Mouse (Mus musculus) embryonic stem cell, embryonic (primary cell): ENCODE measurements around the gene Tmbim7.
"Not testable (repeated sequence)": the region's sequence is repeated elsewhere in the genome, so short reads cannot be mapped to it uniquely, and the experiment has no call there.

Source experiments
- CTCF ChIA-PET, 4 experiments: fragments of 300-600 bp in 2 of 4; fragments of 350-600 bp in 2 of 4; sonication (Branson Sonifier 250); formaldehyde crosslinking; loops; one replicate each; lab custom pipeline; 2022; ENCODE audit warnings: inconsistent platforms in 2 of 4; lab: Charles Lee
- POLR2A ChIA-PET, 4 experiments: fragments of 300-600 bp in 2 of 4; fragments of 350-600 bp in 2 of 4; sonication (Branson Sonifier 250); formaldehyde crosslinking; loops; one replicate each; lab custom pipeline; 2022; ENCODE audit warnings: antibody characterized with exemption in 4 of 4, inconsistent platforms in 1 of 4; lab: Charles Lee

The Tmbim7 gene

GRCm38 (mm10) chr5:3648206-3648848 is 2.7 kb upstream of the Tmbim7 start:
- CTCF ChIA-PET = interaction anchor here (0.6 to 1.2 kb wide), 6 partner anchors 15 to 552 kb away, joined by 3 to 8 read pairs (median 4); partner anchors contain the start of gene Rbm48 (in 1 of the 4)
- POLR2A ChIA-PET = interaction anchor here (0.6 to 2.3 kb wide), 15 partner anchors 13 to 977 kb away, joined by 3 to 14 read pairs (median 4); partner anchors contain the start of genes Rbm48 (in 2 of the 4), Ankib1 (in 1 of the 4), Cyp51 (in 1 of the 4) and Fam133b (in 1 of the 4)

GRCm38 (mm10) chr5:3648849-3649210 is 2.2 kb upstream of the Tmbim7 start:
- POLR2A ChIA-PET = interaction anchor here in 3 of 4 experiments (0.7 to 2.3 kb wide), 7 partner anchors 14 to 154 kb away, joined by 3 to 14 read pairs (median 4); partner anchors contain the start of genes Rbm48 (in 2 of the 3), Ankib1 (in 1 of the 3), Fam133b (in 1 of the 3) and Krit1 (in 1 of the 3)

GRCm38 (mm10) chr5:3651621-3652020 is 640 bp downstream of the Tmbim7 start:
- POLR2A ChIA-PET = interaction anchor here in 1 of 4 experiments (0.6 to 1.2 kb wide), 2 partner anchors 17 to 105 kb away, joined by 3 read pairs; no protein-coding TSS in a partner anchor
- CTCF ChIA-PET = interaction anchor here in 1 of 4 experiments (0.6 kb wide), 1 partner anchor 317 kb away, joined by 3 read pairs; no protein-coding TSS in a partner anchor

More at GRCm38 (mm10) chr5:3648849-3649210, 2.2 kb upstream of the Tmbim7 start:
- CTCF ChIA-PET = interaction anchor here in 1 of 4 experiments (1.2 kb wide), 1 partner anchor 16 kb away, joined by 4 read pairs; no protein-coding TSS in a partner anchor

GRCm38 (mm10) chr5:3652903-3653575 is 2.1 kb downstream of the Tmbim7 start:
- CTCF ChIA-PET, POLR2A ChIA-PET: not testable (repeated sequence)

- POLR2A ChIA-PET = no interaction called here
- CTCF ChIA-PET = no interaction called here
Observed at GRCm38 (mm10) chr5:3653801-3654200, 2.8 kb downstream of the Tmbim7 start.

- POLR2A ChIA-PET = no interaction called here
- CTCF ChIA-PET = interaction anchor here in 1 of 4 experiments (0.7 kb wide), 1 partner anchor 9 kb away, joined by 4 read pairs; no protein-coding TSS in a partner anchor
Observed at GRCm38 (mm10) chr5:3657085-3657484, 6.1 kb downstream of the Tmbim7 start, which contains the start of gene Gatad1. Gene Gatad1, minus strand, starts transcription at chr5:3657185.

GRCm38 (mm10) chr5:3665225-3665624 is 14.2 kb downstream of the Tmbim7 start:
- ChIA-PET POLR2A (interaction anchor here in 1 of 4 experiments (1.3 kb wide), 1 partner anchor 122 kb away, joined by 4 read pairs; the partner anchor contains the start of gene Fam133b), CTCF (no interaction called here)

- CTCF ChIA-PET = no interaction called here
- POLR2A ChIA-PET = interaction anchor here in 1 of 4 experiments (1.2 kb wide), 1 partner anchor 70 kb away, joined by 3 read pairs; the partner anchor contains the start of genes Pex1 and Rbm48
Observed at GRCm38 (mm10) chr5:3666585-3666984, 15.6 kb downstream of the Tmbim7 start.

GRCm38 (mm10) chr5:3669938-3670554 is 19.1 kb downstream of the Tmbim7 start:
- POLR2A ChIA-PET = no interaction called here
- CTCF ChIA-PET = no interaction called here

- CTCF ChIA-PET = interaction anchor here in 1 of 4 experiments (0.6 kb wide), 1 partner anchor 159 kb away, joined by 7 read pairs; no protein-coding TSS in a partner anchor
- POLR2A ChIA-PET = interaction anchor here in 2 of 4 experiments (0.7 to 1.7 kb wide), 4 partner anchors 12 to 120 kb away, joined by 3 read pairs; no protein-coding TSS in a partner anchor
Observed at GRCm38 (mm10) chr5:3688298-3688697, 37.3 kb downstream of the Tmbim7 start.

- POLR2A ChIA-PET = interaction anchor here in 1 of 4 experiments (0.6 kb wide), 1 partner anchor 856 kb away, joined by 3 read pairs; no protein-coding TSS in a partner anchor
Observed at GRCm38 (mm10) chr5:3691283-3691682, 40.3 kb downstream of the Tmbim7 start.

GRCm38 (mm10) chr5:3692956-3693355 is 42.0 kb downstream of the Tmbim7 start:
- ChIA-PET POLR2A (interaction anchor here in 1 of 4 experiments (1.4 kb wide), 1 partner anchor 11 kb away, joined by 3 read pairs; no protein-coding TSS in a partner anchor), CTCF (no interaction called here)

More at GRCm38 (mm10) chr5:3691283-3691682, 40.3 kb downstream of the Tmbim7 start:
- CTCF ChIA-PET = no interaction called here

GRCm38 (mm10) chr5:3695191-3695590 is 44.2 kb downstream of the Tmbim7 start:
- CTCF ChIA-PET = no interaction called here
- POLR2A ChIA-PET = interaction anchor here in 1 of 4 experiments (0.8 kb wide), 1 partner anchor 10 kb away, joined by 3 read pairs; no protein-coding TSS in a partner anchor

- CTCF ChIA-PET = no interaction called here
- POLR2A ChIA-PET = no interaction called here
Observed at GRCm38 (mm10) chr5:3696031-3696430, 45.0 kb downstream of the Tmbim7 start.

- ChIA-PET CTCF (no interaction called here), POLR2A (interaction anchor here in 1 of 4 experiments (1.1 kb wide), 1 partner anchor 12 kb away, joined by 3 read pairs; no protein-coding TSS in a partner anchor)
Observed at GRCm38 (mm10) chr5:3700025-3700424, 49.0 kb downstream of the Tmbim7 start.

GRCm38 (mm10) chr5:3702180-3702579 is 51.2 kb downstream of the Tmbim7 start:
- ChIA-PET POLR2A (no interaction called here), CTCF (no interaction called here)

- ChIA-PET POLR2A (no interaction called here), CTCF (no interaction called here)
Observed at GRCm38 (mm10) chr5:3715800-3716199, 64.8 kb downstream of the Tmbim7 start.

- CTCF ChIA-PET = no interaction called here
- POLR2A ChIA-PET = no interaction called here
Observed at GRCm38 (mm10) chr5:3719371-3719770, 68.4 kb downstream of the Tmbim7 start.

- POLR2A ChIA-PET = no interaction called here
- CTCF ChIA-PET = no interaction called here
Observed at GRCm38 (mm10) chr5:3722873-3723272, 71.9 kb downstream of the Tmbim7 start.
